1 mouse cellular context compared by ENCODE assay signal in the genomic region with DNA sequence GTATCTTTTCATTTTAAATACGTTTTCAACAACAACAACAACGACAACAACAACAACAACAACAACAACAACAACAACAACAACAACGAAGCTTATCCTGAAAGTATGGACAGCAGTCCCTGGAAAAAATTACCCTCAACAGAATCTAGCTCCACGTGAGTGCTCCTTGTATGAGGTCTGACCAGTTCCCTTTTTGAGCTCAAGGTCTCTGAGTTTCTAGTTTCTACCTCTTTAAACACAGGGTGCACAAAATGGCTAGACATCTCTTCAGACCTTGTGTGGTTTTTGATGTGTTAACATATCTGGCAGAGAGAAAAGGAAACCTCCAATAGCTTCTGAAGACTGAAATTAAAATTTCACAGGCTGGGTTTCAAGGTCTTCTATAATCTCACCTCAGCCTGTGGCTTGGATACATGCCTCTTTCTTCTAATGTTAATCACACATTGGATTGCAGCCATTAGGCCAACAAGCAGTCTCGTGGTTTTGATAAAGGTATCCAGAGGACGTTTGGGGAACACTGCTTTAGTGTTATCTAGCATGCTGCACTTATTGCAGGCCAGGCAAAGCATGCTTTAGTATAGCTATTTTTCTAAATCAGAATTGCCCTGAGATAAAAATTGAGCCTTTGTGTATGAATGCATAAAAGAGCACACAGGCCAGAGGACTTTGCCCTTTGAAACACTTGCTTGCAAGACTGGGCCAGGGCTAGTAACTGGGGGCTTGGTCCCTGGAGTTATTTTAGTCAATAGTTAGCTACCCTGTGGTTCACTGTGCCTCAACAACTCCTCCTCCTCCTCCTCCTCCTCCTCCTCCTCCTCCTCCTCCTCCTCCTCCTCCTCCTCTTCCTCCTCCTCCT.
TF ChIP-seq lines count a peak whose summit lies in the region.

No protein-coding gene starts in this region.

TF ChIP-seq in MEL, 35 proteins besides CTCF, POLR2A, EP300 and RAD21 (continued from another document):
- TF ChIP-seq USF1 (IDR thresholded peaks at IDR 0.05; ENCODE audit: low read depth, low read length), result no peak
- TF ChIP-seq MAFK (IDR thresholded peaks at IDR 0.05; ENCODE audit: borderline replicate concordance, low read depth, low read length), result peak; percentile 82; the same call in 1 of the 2 replicates
- TF ChIP-seq RCOR1 (IDR thresholded peaks at IDR 0.05; ENCODE audit: low read depth, low read length), result peak; percentile 100
- no peak for TF ChIP-seq NELFE (IDR thresholded peaks at IDR 0.05; ENCODE audit: low read depth, low read length)
- no peak for TF ChIP-seq JUND (IDR thresholded peaks at IDR 0.05; ENCODE audit: low read depth, low read length)
- TF ChIP-seq MYB (IDR thresholded peaks at IDR 0.05; ENCODE audit: low read depth, low read length), result no peak
- peak; percentile 23; the same call in 1 of the 2 replicates for TF ChIP-seq GABPA (IDR thresholded peaks at IDR 0.05; ENCODE audit: low read depth, low read length)
- peak; percentile 69; the same call in 1 of the 2 replicates for TF ChIP-seq BHLHE40 (IDR thresholded peaks at IDR 0.05; ENCODE audit: borderline replicate concordance, low read depth, low read length)
- peak; percentile 23; the same call in 1 of the 2 replicates for TF ChIP-seq SMC3 (IDR thresholded peaks at IDR 0.05; ENCODE audit: low read depth, low read length)
- no peak for TF ChIP-seq ZMIZ1 (IDR thresholded peaks at IDR 0.05; ENCODE audit: low read depth, low read length)
TF ChIP-seq in MEL: peak in this region for 13.
